Mouse (Mus musculus) kidney, adult 9 months (tissue): ENCODE results near the gene Zbtb8b.
A peak's percentile ranks its signal among the peaks of the same experiment; 100 is the strongest.
"Not testable (repeated sequence)": the region's sequence is repeated elsewhere in the genome, so short reads cannot be mapped to it uniquely, and the experiment has no call there.

Experiments used
- DNase-seq: peaks from one replicate; pipeline ENCODE4 v3.0.0; 2022

The Zbtb8b gene

DNA sequence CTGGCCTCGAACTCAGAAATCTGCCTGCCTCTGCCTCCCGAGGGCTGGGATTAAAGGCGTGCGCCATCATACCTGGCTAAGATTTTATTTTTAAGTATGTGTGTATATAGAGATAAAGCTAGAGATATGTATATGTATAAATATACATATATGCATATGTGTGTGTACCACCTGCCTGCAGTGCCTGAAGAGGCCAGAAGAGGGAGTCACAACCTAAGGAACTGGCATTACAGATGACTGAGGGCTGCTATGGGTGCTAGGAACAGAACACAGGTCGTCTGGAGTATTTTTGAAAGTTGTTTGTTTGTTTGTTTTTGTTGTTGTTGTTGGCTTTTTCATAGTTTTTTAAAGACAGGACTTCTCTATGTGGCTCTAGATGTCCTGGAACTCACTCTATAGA is 24.8 kb downstream of the Zbtb8b start:
- no peak for DNase-seq

- DNase-seq, result peak; percentile 12
Observed at GRCm38 (mm10) chr4:129410991-129411390, 29.7 kb downstream of the Zbtb8b start.

DNA sequence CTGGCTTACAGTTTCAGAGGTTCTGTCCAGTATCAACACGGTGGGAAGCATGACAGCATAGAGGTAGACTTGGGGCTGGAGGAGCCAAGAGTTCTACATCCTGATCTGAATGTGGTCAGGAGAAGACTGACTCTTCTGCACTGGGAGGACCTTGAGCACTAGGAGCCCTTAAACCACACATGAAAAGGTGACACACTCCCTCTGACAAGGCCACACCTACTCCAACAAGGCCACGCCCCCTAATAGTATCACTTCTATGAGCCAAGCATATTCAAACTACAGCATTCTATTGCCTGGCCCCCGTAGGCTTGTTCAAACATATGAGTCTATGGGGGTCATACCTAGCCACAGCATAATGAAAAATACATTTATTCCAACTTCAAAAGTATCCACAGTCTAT is 30.1 kb downstream of the Zbtb8b start:
- DNase-seq, result not testable (repeated sequence)

DNA sequence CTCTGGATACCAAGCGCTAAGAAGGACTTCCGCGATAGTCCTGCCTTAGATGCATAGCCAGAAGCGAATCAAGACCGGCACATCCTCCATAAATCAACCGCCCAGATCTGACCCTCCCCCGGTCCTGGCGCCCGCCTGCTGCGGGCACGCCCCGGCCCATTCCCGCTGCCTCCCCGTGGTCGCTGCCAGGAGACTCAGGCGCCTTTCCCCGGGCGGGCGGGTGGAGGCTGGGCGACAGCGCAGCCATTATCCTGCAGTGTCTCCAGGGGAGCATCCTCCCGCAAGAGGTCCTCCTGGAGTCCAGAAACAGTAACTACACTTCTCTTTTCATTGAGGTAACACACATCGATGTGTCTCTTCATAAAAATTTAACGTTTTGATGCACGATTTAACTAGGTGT is 34.2 kb downstream of the Zbtb8b start:
- DNase-seq, result peak; percentile 68

DNA sequence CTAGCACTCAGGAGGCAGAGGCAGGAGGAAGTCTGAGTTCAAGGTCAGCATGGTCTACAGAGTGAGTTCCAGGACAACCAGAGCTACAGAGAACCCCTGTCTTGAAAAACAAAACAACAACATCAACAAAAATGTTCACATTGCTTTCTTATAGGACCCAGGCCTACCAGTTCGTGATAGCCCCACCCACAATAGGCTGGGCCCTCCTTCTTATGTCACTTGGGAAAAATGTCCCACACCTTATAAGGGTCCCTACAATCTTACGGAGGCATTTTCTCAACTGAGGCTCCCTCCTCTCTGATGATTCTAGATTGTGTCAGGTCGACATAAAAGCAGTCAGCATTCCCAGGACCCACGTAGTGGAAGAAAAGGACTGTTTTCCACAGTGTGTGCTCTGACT is 40.8 kb downstream of the Zbtb8b start:
- DNase-seq, result no peak

DNA sequence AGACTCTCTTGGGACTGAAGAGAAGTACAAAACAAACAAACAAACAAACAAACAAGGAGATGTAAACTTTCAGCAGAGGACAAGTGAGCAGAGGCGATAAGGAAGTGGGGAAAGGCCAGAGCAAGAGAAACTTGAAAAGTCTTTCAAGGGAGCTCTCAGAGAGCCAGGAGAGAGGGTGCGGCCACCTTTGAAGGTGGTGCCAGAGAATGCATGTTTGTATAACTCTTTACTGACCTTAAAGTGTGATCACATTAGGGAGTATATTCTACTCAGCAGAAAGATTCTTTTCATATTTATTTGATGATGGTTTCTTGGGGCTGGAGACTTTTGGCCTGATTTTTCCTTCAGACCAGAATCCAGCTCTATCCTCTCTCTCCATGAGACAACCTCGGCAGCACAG is 43.7 kb downstream of the Zbtb8b start:
- no peak for DNase-seq

DNA sequence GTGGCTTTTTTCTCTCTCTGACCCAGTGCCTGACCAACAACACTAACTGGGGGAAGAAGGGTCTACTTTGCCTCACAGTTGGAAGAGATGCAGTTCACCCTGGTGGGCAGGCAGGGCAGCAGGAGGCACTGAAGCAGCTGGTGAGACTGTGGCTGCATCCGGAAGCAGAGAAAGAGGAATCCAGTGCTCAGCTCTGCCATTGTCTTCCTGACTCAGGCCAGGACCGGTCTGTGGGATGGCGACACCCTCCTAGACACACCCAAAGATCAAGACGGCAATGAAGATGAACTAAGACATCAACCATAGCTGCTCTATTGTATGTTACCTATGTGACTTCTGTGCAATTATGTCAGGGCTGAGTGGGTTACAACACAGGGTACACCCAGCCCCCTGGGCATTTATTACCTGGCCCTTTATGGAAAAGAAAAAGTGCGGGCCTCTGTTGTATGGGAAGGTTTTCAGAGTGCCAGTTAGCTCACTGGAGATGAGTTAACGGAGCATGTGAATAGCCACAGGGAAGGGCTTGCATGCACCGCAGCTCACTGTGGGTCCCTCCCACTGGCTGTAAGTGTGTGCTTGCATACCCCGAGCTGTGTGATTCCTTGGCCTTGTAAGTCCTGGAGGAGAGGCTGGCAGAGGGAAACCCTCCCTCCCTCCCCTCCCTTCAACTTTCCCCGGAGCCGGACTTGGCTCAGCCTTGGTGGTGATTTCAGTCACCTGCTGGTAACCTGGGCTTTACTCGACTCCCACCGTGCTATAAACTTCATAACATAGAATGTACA is 46.4 kb downstream of the Zbtb8b start:
- no peak for DNase-seq

DNA sequence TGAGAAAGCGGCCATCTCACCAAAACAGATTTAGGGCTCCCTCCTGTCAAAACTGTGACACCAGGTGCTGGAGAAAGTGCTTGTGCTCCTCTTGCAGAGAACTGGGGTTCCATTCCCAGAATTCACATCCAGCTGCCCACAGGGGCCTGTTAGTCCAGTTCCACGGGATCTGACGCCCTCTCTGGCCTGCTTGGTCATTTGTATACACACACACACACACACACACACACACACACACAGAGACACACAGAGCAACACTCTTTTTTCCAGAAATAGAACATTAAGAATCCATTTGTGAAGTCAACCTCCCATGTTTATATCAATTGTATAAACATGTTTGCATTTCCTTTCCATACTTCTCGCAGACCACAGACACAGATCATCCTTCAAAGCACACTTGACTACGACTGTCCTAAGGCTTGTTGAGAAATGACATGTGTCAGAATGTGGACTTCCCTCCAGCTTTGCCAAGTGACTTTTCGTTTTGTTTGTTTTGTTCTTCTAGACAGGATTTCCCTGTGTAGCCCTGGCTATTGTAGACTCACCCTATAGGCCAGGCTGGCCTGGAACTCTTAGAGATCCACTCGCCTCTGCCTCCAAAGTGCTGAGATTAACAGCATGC is 49.6 kb downstream of the Zbtb8b start:
- DNase-seq, result no peak

DNA sequence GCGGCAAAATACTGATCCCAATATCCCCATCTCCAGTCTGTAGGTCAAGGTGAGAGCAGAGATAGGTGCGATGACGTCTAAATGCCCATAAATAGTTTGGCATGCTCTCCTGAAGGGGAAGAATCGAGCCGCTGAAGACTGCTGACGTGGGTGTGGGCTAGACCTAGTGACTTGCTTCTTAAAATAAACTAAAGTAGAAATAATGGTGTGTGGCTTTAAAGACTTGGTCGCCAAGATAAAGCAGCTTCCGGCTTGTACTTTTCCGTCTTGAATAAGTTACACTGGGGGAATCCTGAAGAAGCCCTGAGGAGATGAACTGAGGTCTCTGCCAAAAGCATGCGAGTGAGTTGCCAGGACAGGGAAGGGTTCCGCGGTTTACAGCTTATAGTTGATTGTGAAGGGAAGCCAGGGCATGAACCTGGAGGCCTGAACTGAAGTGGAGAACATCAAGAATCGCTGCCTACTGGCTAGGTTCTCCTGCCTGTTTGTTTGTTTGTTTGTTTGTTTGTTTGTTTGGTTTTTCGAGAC is 50.4 kb downstream of the Zbtb8b start:
- no peak for DNase-seq

- no peak for DNase-seq
Observed at GRCm38 (mm10) chr4:129388404-129388803, 52.2 kb downstream of the Zbtb8b start.

DNA sequence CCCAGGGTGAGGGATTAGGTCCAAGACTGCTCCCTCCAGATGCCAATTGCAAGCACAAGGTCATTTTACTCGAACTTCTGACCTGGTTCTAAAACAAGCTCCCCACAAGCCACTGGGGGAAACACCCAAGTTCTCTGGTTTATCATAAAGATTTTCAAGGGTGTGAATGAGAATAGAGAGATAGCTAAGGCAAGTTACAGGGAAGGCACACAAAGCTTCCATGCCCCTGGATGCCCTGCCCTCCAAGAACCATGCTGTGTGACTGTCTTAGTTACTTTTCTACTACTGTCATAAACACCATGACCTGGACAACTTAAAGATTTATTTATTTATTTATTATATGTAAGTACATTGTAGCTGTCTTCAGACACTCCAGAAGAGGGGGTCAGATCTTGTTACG is 53.7 kb downstream of the Zbtb8b start:
- no peak for DNase-seq

GRCm38 (mm10) chr4:129386269-129386946 is 54.2 kb downstream of the Zbtb8b start:
- DNase-seq, result no peak

GRCm38 (mm10) chr4:129385685-129386084 is 55.0 kb downstream of the Zbtb8b start:
- no peak for DNase-seq

- peak; percentile 40 for DNase-seq
Observed at GRCm38 (mm10) chr4:129384440-129384839, 56.2 kb downstream of the Zbtb8b start.

GRCm38 (mm10) chr4:129383586-129383985 is 57.1 kb downstream of the Zbtb8b start:
- DNase-seq, result no peak

- DNase-seq, result peak; percentile 31
Observed at GRCm38 (mm10) chr4:129382488-129382887, 58.2 kb downstream of the Zbtb8b start.

DNA sequence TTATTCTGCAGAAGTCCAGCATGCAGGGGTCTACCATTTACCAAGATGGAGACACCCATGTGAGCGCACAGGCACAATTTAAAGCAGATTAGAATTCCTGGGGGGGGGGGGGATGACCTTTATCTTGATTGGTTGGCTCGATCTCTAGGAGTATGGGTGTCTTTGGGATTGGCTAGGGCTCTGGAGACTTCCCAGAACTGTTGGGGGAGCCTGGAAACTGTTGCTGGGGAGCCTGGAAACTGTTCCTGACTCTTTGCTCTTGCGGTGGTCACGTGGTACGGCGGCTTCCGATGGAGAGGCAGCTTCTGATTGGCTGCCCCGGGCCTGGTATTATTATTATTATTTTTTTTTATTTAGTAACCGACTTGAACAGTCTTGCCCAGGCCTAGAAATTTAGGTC is 58.6 kb downstream of the Zbtb8b start:
- no peak for DNase-seq

DNA sequence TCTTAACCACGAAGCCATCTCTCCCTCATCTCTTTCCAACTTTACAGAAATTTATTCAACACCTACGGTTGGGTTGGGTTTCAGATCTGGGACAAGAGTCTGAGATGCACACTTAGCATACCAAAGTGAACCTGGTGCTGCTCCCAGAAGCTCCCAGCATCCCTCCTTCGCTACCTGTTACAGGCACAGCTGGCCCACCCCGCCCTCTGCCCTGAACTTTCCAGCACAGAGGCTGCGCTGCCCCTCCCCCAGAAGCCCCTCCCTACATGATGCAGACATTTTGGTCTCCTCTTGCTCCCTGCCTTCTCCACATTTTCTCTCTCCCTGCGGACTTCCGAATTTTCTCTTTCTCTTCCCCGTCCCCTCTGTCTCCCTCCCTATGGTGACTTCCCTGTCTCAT is 59.5 kb downstream of the Zbtb8b start:
- DNase-seq, result no peak

DNA sequence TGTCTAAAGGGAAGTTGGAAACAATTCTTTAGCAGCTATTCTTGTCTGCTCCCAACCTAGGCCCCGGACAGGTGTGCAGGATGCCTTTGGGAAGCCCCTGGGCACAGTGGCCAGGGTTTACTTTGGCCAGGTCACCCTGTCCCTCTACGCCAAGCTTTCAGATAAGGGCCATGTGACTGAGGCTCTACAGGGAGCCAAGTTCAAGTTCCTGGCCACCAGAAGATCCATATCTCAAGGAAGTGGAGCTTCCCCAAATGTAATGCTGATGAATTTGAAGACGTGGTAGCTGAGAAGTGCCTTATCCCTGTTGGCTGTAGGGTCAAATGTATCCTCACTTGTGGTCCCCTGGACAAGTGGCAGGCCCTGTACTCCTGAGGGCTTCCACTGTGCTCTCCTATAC is 60.8 kb downstream of the Zbtb8b start:
- DNase-seq, result no peak

- DNase-seq, result peak; percentile 43
Observed at GRCm38 (mm10) chr4:129377601-129378390, 62.9 kb downstream of the Zbtb8b start, which contains the start of gene Zbtb8a. TSS of gene Zbtb8a (minus strand) at chr4:129378116.

GRCm38 (mm10) chr4:129376961-129377545 is 63.6 kb downstream of the Zbtb8b start:
- DNase-seq, result peak; percentile 44

GRCm38 (mm10) chr4:129375821-129376220 is 64.8 kb downstream of the Zbtb8b start:
- no peak for DNase-seq
